Mouse (Mus musculus): ENCODE measurements around the gene Lad1. TPM values are rescaled to one million over a fixed set of nuclear protein-coding genes. Genes with fewer than 3 reads are reported as not detected.
A peak's percentile ranks its signal among the peaks of the same experiment; 100 is the strongest.

Lad1 gene
- polyA plus RNA-seq, 1 experiment from 2014 or later = 0.84 TPM

DNA sequence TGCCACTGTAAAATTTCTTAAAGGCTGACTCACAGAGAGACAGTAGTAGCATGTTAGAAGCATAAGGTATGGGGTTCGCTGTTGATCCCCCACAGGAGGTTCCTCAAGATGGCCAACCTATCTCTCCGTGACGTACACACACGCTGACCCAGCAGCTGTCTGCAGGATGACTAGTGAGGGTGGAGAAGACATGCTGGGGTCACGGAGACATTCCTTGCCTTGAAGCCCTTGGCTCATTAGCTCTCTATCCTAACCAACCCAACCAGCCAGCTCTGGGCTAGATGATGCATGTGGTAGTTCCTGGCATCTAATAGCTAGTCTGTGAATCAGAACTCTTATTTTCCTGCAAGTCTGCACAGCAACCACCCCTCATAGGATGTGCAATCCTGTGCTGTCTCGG lies 50.2 kb downstream of the Lad1 start:
- Histone ChIP-seq H3K9me3 (no peaks in the 10 kb centered on the region), H3K4me3 (replicated peaks) (no peak overlapping the region), H3K36me3 (replicated peaks) (no peaks in the 10 kb centered on the region), H3K27me3 (peaks cover 12% of the 10 kb centered on the region), H3K9ac (no peak overlapping the region), H3K4me2 (no peak overlapping the region), H3K4me1 (no peaks in the 10 kb centered on the region), H3K27ac (no peak overlapping the region)
- ATAC-seq (ENCODE audit: low FRiP score) = no peak
- 91% methylated on average over 6 of the region's 6 CpGs for WGBS

DNA sequence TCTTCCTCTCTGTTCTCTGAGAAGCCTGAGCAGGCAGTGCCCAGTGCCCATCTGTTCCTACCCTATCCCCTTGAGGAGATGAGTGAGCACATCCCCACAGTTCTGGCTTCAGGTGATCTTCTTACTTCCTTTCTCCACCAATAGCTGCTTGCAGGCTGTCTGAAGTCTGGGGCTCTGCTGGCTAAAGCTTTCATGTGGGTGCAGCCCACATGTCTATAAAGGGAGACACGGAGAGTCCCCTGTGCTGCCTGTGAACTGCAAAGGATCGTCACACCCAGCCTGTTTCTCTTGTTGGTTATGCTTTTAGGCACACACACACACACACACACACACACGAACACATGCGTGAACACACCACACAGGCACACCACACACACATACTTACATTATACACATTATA lies 54.6 kb downstream of the Lad1 start:
- no peak for ATAC-seq (ENCODE audit: low FRiP score)
- no peak overlapping the region for H3K9ac ChIP-seq
- no peak overlapping the region for H3K4me2 ChIP-seq
- H3K4me3 ChIP-seq (replicated peaks) = no peak overlapping the region
- H3K9me3 ChIP-seq = no peaks in the 10 kb centered on the region
- no peaks in the 10 kb centered on the region for H3K36me3 ChIP-seq (replicated peaks)
- 90% methylated on average over 4 of the region's 4 CpGs for WGBS
- H3K27ac ChIP-seq = no peak overlapping the region
- H3K27me3 ChIP-seq = no peaks in the 10 kb centered on the region; the same call in 1 of the 2 replicates
- H3K4me1 ChIP-seq = no peaks in the 10 kb centered on the region

DNA sequence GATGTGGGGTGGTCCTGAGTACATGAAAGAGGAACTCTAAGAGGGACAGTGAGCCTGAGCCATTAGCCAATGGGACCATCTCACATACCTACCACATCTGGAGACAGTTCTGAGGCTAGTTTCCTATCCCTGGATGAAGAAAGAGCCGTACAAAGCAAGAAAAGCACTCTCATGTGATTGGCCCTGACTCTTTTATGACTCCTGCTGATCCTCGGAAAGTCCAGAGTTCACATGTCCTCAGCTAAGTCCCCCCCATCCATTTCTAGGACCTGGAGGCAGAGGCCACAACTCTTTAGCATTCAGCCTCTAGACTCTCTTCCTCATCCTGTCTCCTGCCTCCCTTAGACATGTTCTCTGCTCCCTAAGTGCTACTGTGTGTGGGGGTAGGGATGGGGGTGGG lies 58.9 kb downstream of the Lad1 start:
- H3K9me3 ChIP-seq = no peaks in the 10 kb centered on the region
- no peak overlapping the region for H3K4me2 ChIP-seq
- H3K27ac ChIP-seq = no peak overlapping the region
- H3K27me3 ChIP-seq = no peaks in the 10 kb centered on the region; the same call in 1 of the 2 replicates
- no peak for ATAC-seq (ENCODE audit: low FRiP score)
- no peaks in the 10 kb centered on the region for H3K4me1 ChIP-seq
- no peaks in the 10 kb centered on the region for H3K36me3 ChIP-seq (replicated peaks)
- no peak overlapping the region for H3K9ac ChIP-seq
- no peak overlapping the region for H3K4me3 ChIP-seq (replicated peaks)
- 85% methylated on average over 2 of the region's 2 CpGs for WGBS

DNA sequence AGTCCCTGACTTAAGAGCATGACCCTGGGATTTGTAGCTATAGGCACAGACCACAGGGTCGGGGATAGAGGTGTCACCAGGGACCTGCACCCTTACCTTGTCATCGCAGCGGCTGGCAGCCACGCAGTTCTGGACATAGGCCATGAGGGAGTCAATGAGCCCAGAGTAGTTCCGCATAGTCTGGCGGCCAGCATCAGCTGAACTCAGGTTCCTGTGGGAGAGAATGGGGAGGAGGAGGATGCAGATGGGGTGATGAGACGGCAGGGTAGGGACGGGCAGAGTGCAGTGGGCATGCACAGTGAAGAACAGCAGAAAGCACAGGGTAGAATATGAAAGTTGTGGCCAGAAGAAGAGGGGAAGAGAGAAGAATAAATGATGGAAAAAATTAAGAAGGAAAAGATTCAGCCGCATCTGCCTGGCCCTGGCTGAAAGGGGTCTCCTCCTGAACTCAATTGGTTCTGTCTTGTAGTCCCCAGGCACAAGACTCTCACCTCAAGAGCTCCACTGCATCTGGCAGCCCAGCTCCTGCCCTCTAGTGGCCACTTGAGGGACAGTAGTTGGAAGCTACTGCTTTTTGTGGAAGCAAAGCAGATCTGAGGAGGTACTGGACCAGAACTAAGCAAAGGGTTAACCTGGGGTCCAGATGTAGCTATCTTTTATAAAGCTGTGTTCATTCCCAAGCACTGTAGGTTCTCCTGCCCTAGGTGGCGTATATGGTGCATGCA lies 64.1 kb downstream of the Lad1 start:
- Histone ChIP-seq H3K4me3 (replicated peaks) (no peak overlapping the region), H3K36me3 (replicated peaks) (no peaks in the 10 kb centered on the region), H3K27me3 (no peaks in the 10 kb centered on the region), H3K9me3 (no peaks in the 10 kb centered on the region), H3K27ac (no peak overlapping the region), H3K4me2 (no peak overlapping the region), H3K9ac (no peak overlapping the region), H3K4me1 (no peaks in the 10 kb centered on the region)
- 73% methylated on average over 10 of the region's 10 CpGs for WGBS
- 0 out of 2 replicates have a peak, but pooled peaks have one; percentile 17 for ATAC-seq (ENCODE audit: low FRiP score)

Other genes starting within 250 kb of the Lad1 start
- gene Nav1, start 211.3 kb upstream of the Lad1 start, polyA plus RNA-seq (2016; fragmentation: Nextera tagmentation; extraction: Ambion mirVana) = 32.4 and 37.9 TPM in 2 replicates
- gene Csrp1, start 98.5 kb upstream of the Lad1 start, polyA plus RNA-seq (2016; fragmentation: Nextera tagmentation; extraction: Ambion mirVana) = 31.6 and 33.9 TPM in 2 replicates
- 14.8 and 16.9 TPM in 2 replicates for gene Phlda3, start 52.5 kb upstream of the Lad1 start, polyA plus RNA-seq (2016; fragmentation: Nextera tagmentation; extraction: Ambion mirVana)
- gene Tnni1, start 39.2 kb upstream of the Lad1 start, polyA plus RNA-seq (2016; fragmentation: Nextera tagmentation; extraction: Ambion mirVana) = 0.85 and 1.4 TPM in 2 replicates
- 1.5 TPM in 2 replicates for gene Tnnt2, start 17.8 kb downstream of the Lad1 start, polyA plus RNA-seq (2016; fragmentation: Nextera tagmentation; extraction: Ambion mirVana)
- gene Pkp1, start 100.6 kb downstream of the Lad1 start, polyA plus RNA-seq (2016; fragmentation: Nextera tagmentation; extraction: Ambion mirVana) = 0.13 and 0.20 TPM in 2 replicates
- not detected in 2 replicates for gene Igfn1, start 187.7 kb downstream of the Lad1 start, polyA plus RNA-seq (2016; fragmentation: Nextera tagmentation; extraction: Ambion mirVana)
- gene Tmem9, start 189.6 kb downstream of the Lad1 start, polyA plus RNA-seq (2016; fragmentation: Nextera tagmentation; extraction: Ambion mirVana) = 126 and 128 TPM in 2 replicates
- not detected in 2 replicates for gene Ascl5, start 232.2 kb downstream of the Lad1 start, polyA plus RNA-seq (2016; fragmentation: Nextera tagmentation; extraction: Ambion mirVana)
- gene Cacna1s, start 234.2 kb downstream of the Lad1 start, polyA plus RNA-seq (2016; fragmentation: Nextera tagmentation; extraction: Ambion mirVana) = 0.10 and 0.17 TPM in 2 replicates

Data from forebrain, embryonic 12.5 days (tissue).